Mouse (Mus musculus) midbrain, embryonic 14.5 days (tissue): ENCODE results near the gene Sparc. TPM values are rescaled to one million over a fixed set of nuclear protein-coding genes. Genes with fewer than 3 reads are reported as not detected.

Source experiments
- ATAC-seq: fragments of 200-750 bp; cut with Nextera tagmentation; 2 replicates; pipeline ENCODE4 v1.8.0; 2017; ENCODE audit warnings: moderate number of reproducible peaks, moderate library complexity; ENCODE audit not compliant: low FRiP score, low TSS enrichment
- DNase-seq: peaks from one replicate; pipeline ENCODE4 v3.0.0-alpha.2; 2015
- H3K27ac ChIP-seq: fragments of 300-500 bp; sonication (generic); replicated peaks from 2 replicates; pipeline ENCODE4 v1.5.1; 2014; ENCODE audit warnings: mild to moderate bottlenecking, low read depth, low read length, moderate library complexity
- H3K27me3 ChIP-seq: fragments of 300-500 bp; sonication (generic); 2 replicates; pipeline ENCODE4 v1.6.1; 2014; ENCODE audit warnings: low read length, control low read depth, mixed read lengths; ENCODE audit not compliant: control insufficient read depth, insufficient read depth
- H3K36me3 ChIP-seq: fragments of 300-500 bp; sonication (generic); 2 replicates; pipeline ENCODE4 v1.6.1; 2014; ENCODE audit warnings: low read length, control low read depth; ENCODE audit not compliant: control insufficient read depth, insufficient read depth
- H3K4me1 ChIP-seq: fragments of 300-500 bp; sonication (generic); 2 replicates; pipeline ENCODE4 v1.6.1; 2014; ENCODE audit warnings: mild to moderate bottlenecking, antibody characterized with exemption, low read length, control low read depth; ENCODE audit not compliant: control insufficient read depth, insufficient read depth
- H3K4me2 ChIP-seq: fragments of 300-500 bp; sonication (generic); 2 replicates; pipeline ENCODE4 v1.6.1; 2014; ENCODE audit warnings: mild to moderate bottlenecking, low read length, moderate library complexity
- H3K4me3 ChIP-seq: fragments of 300-500 bp; sonication (generic); replicated peaks from 2 replicates; pipeline ENCODE4 v1.5.1; 2014; ENCODE audit warnings: low read depth, low read length
- H3K9ac ChIP-seq: fragments of 300-500 bp; sonication (generic); replicated peaks from 2 replicates; pipeline ENCODE4 v1.6.1; 2014; ENCODE audit warnings: mild to moderate bottlenecking, low read length, moderate library complexity
- H3K9me3 ChIP-seq: fragments of 300-500 bp; sonication (generic); 2 replicates; pipeline ENCODE4 v1.6.1; 2016; ENCODE audit warnings: low read length, control low read depth, mixed read lengths; ENCODE audit not compliant: control insufficient read depth
- WGBS: fragments of 180-500 bp; shearing (Covaris S2); extraction: QIAGEN DNeasy Blood & Tissue Kit; methylation state at CpG from one replicate; pipeline ENCODE4 v1.1.7; 2014; 5-methylcytosine and 5-hydroxymethylcytosine counted together
- polyA plus RNA-seq: library from polyadenylated mRNA; unstranded; fragments of >200 nt; fragmentation: Nextera tagmentation; extraction: Ambion mirVana; gene quantifications from 2 replicates; pipeline ENCODE4 v1.2.1, GENCODE M21; 2014

Gene Sparc
- polyA plus RNA-seq, 1 experiment from 2014 or later = 427 TPM

DNA sequence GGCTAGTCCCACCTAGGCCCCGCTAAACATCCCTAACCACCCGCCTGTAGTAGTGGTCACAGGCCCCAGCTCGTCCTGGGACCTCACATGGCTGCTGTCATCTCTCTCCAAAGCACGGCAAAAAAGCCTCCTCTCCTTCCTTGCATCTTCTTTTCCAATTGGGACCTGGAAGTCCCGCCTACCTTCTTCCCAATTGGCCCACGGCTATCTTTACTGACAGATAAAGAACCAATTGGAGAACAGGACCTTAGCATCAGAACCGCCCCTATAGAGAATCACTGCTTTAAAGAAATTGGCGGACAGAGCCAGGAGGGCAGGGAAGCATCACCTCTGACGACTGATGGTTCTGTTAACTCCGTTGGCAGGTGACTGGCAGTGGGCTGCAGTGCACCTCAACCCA lies 30.5 kb downstream of the Sparc start:
- DNase-seq (peak; percentile 61), ATAC-seq (no peak)
- H3K36me3 ChIP-seq = no peaks in the 10 kb centered on the region
- 23% methylated on average over 10 of the region's 10 CpGs for WGBS
- H3K4me3 ChIP-seq = no peak overlapping the region
- no peak overlapping the region for H3K9ac ChIP-seq
- no peaks in the 10 kb centered on the region for H3K4me1 ChIP-seq
- H3K27ac ChIP-seq = no peak overlapping the region
- H3K9me3 ChIP-seq = no peaks in the 10 kb centered on the region
- no peaks in the 10 kb centered on the region for H3K27me3 ChIP-seq
- no peak overlapping the region for H3K4me2 ChIP-seq

GRCm38 (mm10) chr11:55389778-55390177 lies 33.2 kb downstream of the Sparc start:
- Histone ChIP-seq H3K36me3 (no peaks in the 10 kb centered on the region), H3K4me1 (no peaks in the 10 kb centered on the region), H3K4me3 (no peak overlapping the region), H3K9ac (no peak overlapping the region), H3K27ac (no peak overlapping the region), H3K9me3 (no peaks in the 10 kb centered on the region), H3K27me3 (no peaks in the 10 kb centered on the region), H3K4me2 (no peak overlapping the region)
- no peak for ATAC-seq
- peak; percentile 92 for DNase-seq
- WGBS = 2% methylated on average over 2 of the region's 2 CpGs

DNA sequence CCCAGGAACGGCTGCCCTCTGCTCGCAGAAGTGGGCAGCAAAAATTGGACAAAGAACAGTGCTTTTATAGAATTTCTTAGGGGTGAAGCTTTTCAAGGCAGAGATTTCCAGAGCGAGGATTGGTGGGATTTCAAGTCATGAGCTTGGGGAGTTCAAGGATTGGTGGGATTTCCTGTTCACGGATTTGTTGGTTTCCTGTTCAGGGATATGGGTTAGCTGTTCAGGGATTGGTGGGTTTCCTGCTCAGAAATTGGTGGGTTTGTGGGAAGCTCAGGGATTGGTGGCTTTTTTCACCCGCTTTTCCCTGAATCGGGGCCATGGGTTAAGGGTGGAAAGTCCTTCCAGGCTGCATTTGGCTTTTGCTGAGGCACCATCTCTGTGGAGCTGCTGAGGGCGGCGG lies 35.4 kb downstream of the Sparc start:
- H3K4me1 ChIP-seq = no peaks in the 10 kb centered on the region
- peak; percentile 25 for DNase-seq
- no peak for ATAC-seq
- WGBS = 59% methylated on average over 8 of the region's 8 CpGs
- no peak overlapping the region for H3K4me3 ChIP-seq
- no peak overlapping the region for H3K27ac ChIP-seq
- H3K9me3 ChIP-seq = no peaks in the 10 kb centered on the region
- no peak overlapping the region for H3K9ac ChIP-seq
- H3K27me3 ChIP-seq = no peaks in the 10 kb centered on the region
- no peaks in the 10 kb centered on the region for H3K36me3 ChIP-seq
- peak overlapping the region; percentile 30; the same call in 1 of the 2 replicates for H3K4me2 ChIP-seq

DNA sequence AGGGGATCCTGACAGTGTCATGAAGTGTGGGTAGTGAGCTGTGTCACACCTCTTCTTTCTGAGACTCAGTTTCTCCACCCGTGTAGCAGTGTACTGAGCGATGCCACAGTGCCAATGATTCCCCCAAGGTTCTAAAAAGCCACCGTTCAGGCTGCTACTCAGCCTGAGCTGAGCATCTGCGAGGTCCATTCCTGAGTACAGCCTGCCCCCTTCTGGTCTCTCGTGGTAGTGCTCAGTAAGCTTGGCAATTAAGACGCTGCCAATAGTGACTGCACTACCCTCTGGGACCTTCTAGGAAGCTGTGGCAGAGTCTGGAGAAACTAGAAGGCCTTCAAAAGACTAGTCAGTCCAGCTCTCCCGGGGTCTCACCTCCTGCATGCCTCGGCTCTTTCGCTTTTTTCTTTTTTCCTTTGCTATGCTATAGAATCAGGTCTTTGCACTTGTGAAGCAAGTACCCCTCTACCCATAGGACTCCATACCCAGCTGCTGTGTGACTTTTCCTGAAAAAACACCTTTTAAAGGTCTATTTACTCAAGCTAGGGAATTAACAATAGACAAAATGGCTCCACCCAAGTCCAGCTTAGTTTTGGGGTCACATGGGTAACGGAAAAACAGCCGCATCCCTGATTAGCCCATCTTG lies 36.4 kb downstream of the Sparc start:
- Histone ChIP-seq H3K36me3 (no peaks in the 10 kb centered on the region), H3K9me3 (no peaks in the 10 kb centered on the region), H3K4me3 (no peak overlapping the region), H3K27me3 (no peaks in the 10 kb centered on the region), H3K4me2 (0 out of 2 replicates have a peak overlapping the region, but pooled peaks have one; percentile 10), H3K4me1 (no peaks in the 10 kb centered on the region), H3K9ac (no peak overlapping the region), H3K27ac (no peak overlapping the region)
- DNase-seq (peak; percentile 95), ATAC-seq (peak; percentile 80)
- 13% methylated on average over 11 of the region's 11 CpGs for WGBS

- Histone ChIP-seq H3K4me1 (no peaks in the 10 kb centered on the region), H3K27me3 (no peaks in the 10 kb centered on the region), H3K27ac (no peak overlapping the region), H3K9me3 (no peaks in the 10 kb centered on the region), H3K4me3 (no peak overlapping the region), H3K36me3 (no peaks in the 10 kb centered on the region), H3K4me2 (no peak overlapping the region), H3K9ac (no peak overlapping the region)
- 28% methylated on average over 6 of the region's 6 CpGs for WGBS
- no peak for DNase-seq
- ATAC-seq = no peak
Observed at GRCm38 (mm10) chr11:55383463-55384045, 39.4 kb downstream of the Sparc start.

DNA sequence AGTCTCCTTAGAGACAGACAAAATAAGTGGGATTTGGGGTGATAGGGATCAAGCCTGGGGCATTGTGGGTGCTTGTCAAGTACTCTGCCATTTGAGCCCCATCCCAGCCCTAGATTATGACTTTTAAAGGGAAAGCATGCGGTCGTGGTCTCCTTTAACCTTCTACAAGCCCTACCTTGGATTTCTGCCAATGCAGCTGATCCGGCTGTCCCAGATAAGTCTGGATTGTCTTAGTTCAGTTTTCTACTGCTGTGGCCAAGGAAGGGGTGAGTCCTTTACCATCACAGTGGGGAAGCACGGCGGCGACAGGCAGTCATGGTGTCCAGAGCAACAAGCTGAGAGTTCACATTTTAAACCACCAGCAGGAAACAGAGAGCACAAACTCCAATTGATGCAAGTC lies 42.1 kb downstream of the Sparc start:
- Histone ChIP-seq H3K4me1 (no peaks in the 10 kb centered on the region), H3K9ac (no peak overlapping the region), H3K27ac (no peak overlapping the region), H3K4me2 (no peak overlapping the region), H3K27me3 (no peaks in the 10 kb centered on the region), H3K9me3 (no peaks in the 10 kb centered on the region), H3K4me3 (no peak overlapping the region), H3K36me3 (no peaks in the 10 kb centered on the region)
- DNase-seq = peak; percentile 21
- ATAC-seq = no peak
- 60% methylated on average over 6 of the region's 6 CpGs for WGBS

- no peaks in the 10 kb centered on the region for H3K27me3 ChIP-seq
- no peak overlapping the region for H3K27ac ChIP-seq
- 55% methylated on average over 5 of the region's 5 CpGs for WGBS
- no peaks in the 10 kb centered on the region for H3K4me1 ChIP-seq
- H3K9me3 ChIP-seq = no peaks in the 10 kb centered on the region
- H3K4me3 ChIP-seq = no peak overlapping the region
- no peak overlapping the region for H3K9ac ChIP-seq
- ATAC-seq (no peak), DNase-seq (peak; percentile 53)
- no peaks in the 10 kb centered on the region for H3K36me3 ChIP-seq
- H3K4me2 ChIP-seq = no peak overlapping the region
Observed at GRCm38 (mm10) chr11:55378371-55378770, 44.6 kb downstream of the Sparc start.

DNA sequence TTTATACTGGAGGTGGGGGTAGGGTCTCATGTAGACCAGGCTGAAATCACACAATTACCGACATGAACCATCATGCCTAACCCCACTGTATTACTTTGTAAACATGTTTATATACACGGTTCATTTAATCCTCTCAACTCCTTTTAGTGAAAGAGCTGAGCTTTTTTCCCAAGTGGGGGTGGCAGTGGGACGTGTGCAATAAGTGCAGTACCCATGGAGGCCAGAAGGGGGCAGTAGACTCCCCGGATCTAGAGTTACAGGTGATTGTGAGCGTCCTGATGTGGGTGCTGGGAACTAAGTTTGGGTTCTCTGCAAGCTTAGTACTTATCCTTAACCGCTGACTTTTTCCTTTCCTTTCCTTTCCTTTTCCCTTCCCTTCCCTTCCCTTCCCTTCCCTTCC lies 49.1 kb downstream of the Sparc start:
- Histone ChIP-seq H3K27me3 (no peaks in the 10 kb centered on the region), H3K9ac (no peak overlapping the region), H3K27ac (no peak overlapping the region), H3K4me2 (no peak overlapping the region), H3K9me3 (no peaks in the 10 kb centered on the region), H3K4me1 (no peaks in the 10 kb centered on the region), H3K36me3 (no peaks in the 10 kb centered on the region), H3K4me3 (no peak overlapping the region)
- no peak for DNase-seq
- ATAC-seq = no peak
- 58% methylated on average over 6 of the region's 6 CpGs for WGBS

DNA sequence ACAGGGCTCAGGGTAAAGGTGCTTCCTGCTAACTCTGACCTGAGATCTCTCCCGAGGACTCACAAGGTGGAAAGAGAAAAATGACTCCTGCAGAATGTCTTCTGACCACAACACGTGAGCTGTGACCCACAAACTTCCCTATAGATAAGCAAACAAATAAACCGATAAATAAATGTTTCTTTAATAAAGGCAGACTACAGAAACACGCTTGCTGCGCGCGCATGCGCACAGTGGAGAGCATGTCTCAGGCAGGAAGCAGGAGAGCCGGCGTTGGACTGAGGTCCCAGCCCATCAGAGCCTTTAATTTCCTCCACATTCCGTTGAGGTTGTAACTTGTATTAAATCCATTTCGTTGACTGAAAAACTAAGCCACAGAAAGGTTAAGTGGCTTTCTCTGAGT lies 49.6 kb downstream of the Sparc start:
- H3K27me3 ChIP-seq = no peaks in the 10 kb centered on the region
- ATAC-seq (no peak), DNase-seq (no peak)
- H3K9ac ChIP-seq = no peak overlapping the region
- no peak overlapping the region for H3K27ac ChIP-seq
- WGBS = 89% methylated on average over 12 of the region's 12 CpGs
- no peaks in the 10 kb centered on the region for H3K4me1 ChIP-seq
- no peaks in the 10 kb centered on the region for H3K9me3 ChIP-seq
- H3K4me3 ChIP-seq = no peak overlapping the region
- H3K36me3 ChIP-seq = no peaks in the 10 kb centered on the region
- H3K4me2 ChIP-seq = no peak overlapping the region
